Mouse (Mus musculus): ENCODE measurements at regions not wholly inside any gene's neighbourhood (a gene's known extent, or its start where the extent isn't known, plus 50 kb on each side); places are given as distances from the start of the nearest gene placed in this dataset.

GRCm38 (mm10) chr3:136432072-136432471 lies 106.2 kb upstream of the Bank1 start:
- 80% methylated on average over 3 of the region's 3 CpGs for WGBS
- H3K4me3 ChIP-seq (ENCODE audit: low read length): no peak overlapping the region
- H3K9me3 ChIP-seq (ENCODE audit: control insufficient read depth, low read length): no peaks in the 10 kb centered on the region
- H3K4me1 ChIP-seq (ENCODE audit: control insufficient read depth, insufficient read depth, low read length): no peaks in the 10 kb centered on the region
- no peak overlapping the region for H3K27ac ChIP-seq (ENCODE audit: low read depth, low read length)
- H3K27me3 ChIP-seq (ENCODE audit: control insufficient read depth, insufficient read depth, low read length): no peaks in the 10 kb centered on the region
- no peak for ATAC-seq (ENCODE audit: low FRiP score, low TSS enrichment)
- no peak overlapping the region for H3K9ac ChIP-seq (ENCODE audit: low read depth, low read length)
- H3K36me3 ChIP-seq (ENCODE audit: control insufficient read depth, insufficient read depth, low read length): no peaks in the 10 kb centered on the region
- no peak overlapping the region for H3K4me2 ChIP-seq (replicated peaks; ENCODE audit: low read depth, low read length)

DNA sequence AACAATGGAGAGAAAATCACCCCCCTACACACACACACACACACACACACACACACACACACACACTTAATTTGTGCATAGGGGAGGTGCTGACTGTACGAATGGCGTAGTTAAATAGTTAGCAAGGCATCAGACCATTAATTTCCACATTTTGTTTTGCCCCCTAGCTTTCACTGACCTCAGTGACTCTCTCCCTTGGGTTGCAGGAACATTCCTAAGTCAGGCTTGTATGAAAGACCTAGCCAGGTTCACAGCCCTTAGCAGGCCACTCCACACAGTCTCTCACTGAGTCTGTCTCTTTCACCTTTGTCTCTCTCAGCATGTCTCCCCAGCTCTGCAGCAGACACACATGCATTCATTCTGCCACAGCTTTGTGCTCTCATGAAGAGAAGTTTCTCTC lies 101.6 kb upstream of the Bank1 start:
- Histone ChIP-seq H3K27me3 (ENCODE audit: control insufficient read depth, insufficient read depth, low read length) (no peaks in the 10 kb centered on the region), H3K4me3 (ENCODE audit: low read length) (no peak overlapping the region), H3K4me2 (replicated peaks; ENCODE audit: low read depth, low read length) (no peak overlapping the region), H3K4me1 (ENCODE audit: control insufficient read depth, insufficient read depth, low read length) (no peaks in the 10 kb centered on the region), H3K9me3 (ENCODE audit: control insufficient read depth, low read length) (no peaks in the 10 kb centered on the region), H3K27ac (ENCODE audit: low read depth, low read length) (no peak overlapping the region), H3K9ac (ENCODE audit: low read depth, low read length) (no peak overlapping the region), H3K36me3 (ENCODE audit: control insufficient read depth, insufficient read depth, low read length) (no peaks in the 10 kb centered on the region)
- ATAC-seq (ENCODE audit: low FRiP score, low TSS enrichment): peak; percentile 60; the same call in 1 of the 2 replicates
- WGBS: 57% methylated on average over 2 of the region's 2 CpGs

DNA sequence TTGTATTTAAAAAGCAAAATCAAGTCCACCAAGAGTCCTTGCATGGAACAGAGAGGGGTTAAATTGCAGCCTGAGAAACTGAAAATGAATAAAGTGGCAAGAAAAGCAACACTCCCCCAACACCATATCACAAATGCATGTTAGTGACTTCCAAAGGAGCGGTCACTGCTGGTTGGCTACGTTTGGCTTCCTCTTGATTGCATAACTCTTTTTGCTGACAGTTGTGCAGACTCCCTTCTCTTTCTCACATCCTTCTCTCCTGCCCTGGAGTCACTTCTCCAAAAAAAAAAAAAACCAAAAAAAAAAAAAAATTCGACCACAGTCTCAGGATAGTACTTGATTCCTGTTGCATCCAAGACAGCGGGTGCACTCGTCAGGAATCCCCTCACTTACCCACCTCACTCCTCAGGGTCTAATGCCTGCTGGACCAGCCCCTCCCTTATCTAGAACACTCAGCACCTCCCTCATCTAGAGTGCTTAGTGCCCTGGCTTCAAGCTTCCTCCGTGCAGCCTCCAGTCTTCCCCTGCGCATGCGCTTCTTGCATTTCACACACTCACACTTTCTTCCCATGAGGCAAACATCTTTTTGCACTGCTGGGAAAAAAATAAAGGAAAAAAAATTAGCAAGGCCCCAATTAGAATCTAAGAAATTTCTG lies 100.8 kb upstream of the Bank1 start:
- H3K4me2 ChIP-seq (replicated peaks; ENCODE audit: low read depth, low read length): no peak overlapping the region
- ATAC-seq (ENCODE audit: low FRiP score, low TSS enrichment): peak; percentile 73; the same call in 1 of the 2 replicates
- WGBS: 51% methylated on average over 8 of the region's 8 CpGs

GRCm38 (mm10) chr3:136421969-136422614 lies 96.2 kb upstream of the Bank1 start:
- H3K27me3 ChIP-seq (ENCODE audit: control insufficient read depth, insufficient read depth, low read length): no peaks in the 10 kb centered on the region
- no peaks in the 10 kb centered on the region for H3K36me3 ChIP-seq (ENCODE audit: control insufficient read depth, insufficient read depth, low read length)
- no peaks in the 10 kb centered on the region for H3K4me1 ChIP-seq (ENCODE audit: control insufficient read depth, insufficient read depth, low read length)
- H3K4me2 ChIP-seq (replicated peaks; ENCODE audit: low read depth, low read length): no peak overlapping the region
- H3K9ac ChIP-seq (ENCODE audit: low read depth, low read length): no peak overlapping the region
- H3K27ac ChIP-seq (ENCODE audit: low read depth, low read length): no peak overlapping the region
- ATAC-seq (ENCODE audit: low FRiP score, low TSS enrichment): no peak
- 76% methylated on average over 10 of the region's 10 CpGs for WGBS
- no peak overlapping the region for H3K4me3 ChIP-seq (ENCODE audit: low read length)
- H3K9me3 ChIP-seq (ENCODE audit: control insufficient read depth, low read length): no peaks in the 10 kb centered on the region

More for the DNA sequence above, 100.8 kb upstream of the Bank1 start:
- no peak overlapping the region for H3K4me3 ChIP-seq (ENCODE audit: low read length)
- no peaks in the 10 kb centered on the region for H3K27me3 ChIP-seq (ENCODE audit: control insufficient read depth, insufficient read depth, low read length)
- H3K9ac ChIP-seq (ENCODE audit: low read depth, low read length): no peak overlapping the region
- no peaks in the 10 kb centered on the region for H3K36me3 ChIP-seq (ENCODE audit: control insufficient read depth, insufficient read depth, low read length)
- no peaks in the 10 kb centered on the region for H3K9me3 ChIP-seq (ENCODE audit: control insufficient read depth, low read length)
- H3K4me1 ChIP-seq (ENCODE audit: control insufficient read depth, insufficient read depth, low read length): no peaks in the 10 kb centered on the region
- no peak overlapping the region for H3K27ac ChIP-seq (ENCODE audit: low read depth, low read length)

GRCm38 (mm10) chr3:136405606-136406005 lies 79.7 kb upstream of the Bank1 start:
- no peak for ATAC-seq (ENCODE audit: low FRiP score, low TSS enrichment)
- Histone ChIP-seq H3K27ac (ENCODE audit: low read depth, low read length) (no peak overlapping the region), H3K4me3 (ENCODE audit: low read length) (no peak overlapping the region), H3K36me3 (ENCODE audit: control insufficient read depth, insufficient read depth, low read length) (no peaks in the 10 kb centered on the region), H3K27me3 (ENCODE audit: control insufficient read depth, insufficient read depth, low read length) (no peaks in the 10 kb centered on the region), H3K9ac (ENCODE audit: low read depth, low read length) (no peak overlapping the region), H3K4me1 (ENCODE audit: control insufficient read depth, insufficient read depth, low read length) (no peaks in the 10 kb centered on the region), H3K4me2 (replicated peaks; ENCODE audit: low read depth, low read length) (no peak overlapping the region), H3K9me3 (ENCODE audit: control insufficient read depth, low read length) (no peaks in the 10 kb centered on the region)
- 69% methylated on average over 8 of the region's 8 CpGs for WGBS

DNA sequence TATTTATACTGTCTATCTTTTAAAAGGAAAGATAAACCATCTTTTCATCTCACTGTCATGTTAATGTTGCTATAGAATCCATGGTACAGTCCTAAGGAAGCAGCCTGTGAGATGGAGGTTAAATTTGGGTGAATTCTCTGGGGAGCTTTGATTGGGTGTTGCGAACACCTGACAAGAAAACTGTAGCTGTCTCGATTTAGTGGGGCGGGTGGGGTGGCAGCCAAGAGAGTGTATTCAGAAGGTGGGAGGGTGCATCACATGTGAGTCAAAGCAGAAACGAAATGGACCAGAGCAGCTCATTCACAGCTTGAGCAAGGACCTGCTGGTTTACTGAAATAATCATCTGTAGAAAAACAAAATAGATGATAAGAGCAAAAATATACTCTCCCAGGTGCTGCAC lies 57.4 kb upstream of the Bank1 start:
- Histone ChIP-seq H3K4me2 (replicated peaks; ENCODE audit: low read depth, low read length) (no peak overlapping the region), H3K27me3 (ENCODE audit: control insufficient read depth, insufficient read depth, low read length) (no peaks in the 10 kb centered on the region), H3K4me3 (ENCODE audit: low read length) (no peak overlapping the region), H3K4me1 (ENCODE audit: control insufficient read depth, insufficient read depth, low read length) (no peaks in the 10 kb centered on the region), H3K27ac (ENCODE audit: low read depth, low read length) (no peak overlapping the region), H3K9ac (ENCODE audit: low read depth, low read length) (no peak overlapping the region), H3K36me3 (ENCODE audit: control insufficient read depth, insufficient read depth, low read length) (no peaks in the 10 kb centered on the region), H3K9me3 (ENCODE audit: control insufficient read depth, low read length) (no peaks in the 10 kb centered on the region)
- 83% methylated on average over 4 of the region's 4 CpGs for WGBS
- no peak for ATAC-seq (ENCODE audit: low FRiP score, low TSS enrichment)

GRCm38 (mm10) chr3:136380644-136381043 lies 54.8 kb upstream of the Bank1 start:
- Histone ChIP-seq H3K36me3 (ENCODE audit: control insufficient read depth, insufficient read depth, low read length) (no peaks in the 10 kb centered on the region), H3K4me1 (ENCODE audit: control insufficient read depth, insufficient read depth, low read length) (no peaks in the 10 kb centered on the region), H3K9me3 (ENCODE audit: control insufficient read depth, low read length) (no peaks in the 10 kb centered on the region), H3K9ac (ENCODE audit: low read depth, low read length) (no peak overlapping the region), H3K4me3 (ENCODE audit: low read length) (no peak overlapping the region), H3K4me2 (replicated peaks; ENCODE audit: low read depth, low read length) (no peak overlapping the region), H3K27me3 (ENCODE audit: control insufficient read depth, insufficient read depth, low read length) (no peaks in the 10 kb centered on the region), H3K27ac (ENCODE audit: low read depth, low read length) (no peak overlapping the region)
- WGBS: 74% methylated on average over 7 of the region's 7 CpGs
- ATAC-seq (ENCODE audit: low FRiP score, low TSS enrichment): no peak

GRCm38 (mm10) chr3:136379741-136380398 lies 54.0 kb upstream of the Bank1 start:
- WGBS: 87% methylated on average over 6 of the region's 6 CpGs
- no peaks in the 10 kb centered on the region for H3K36me3 ChIP-seq (ENCODE audit: control insufficient read depth, insufficient read depth, low read length)
- no peak for ATAC-seq (ENCODE audit: low FRiP score, low TSS enrichment)
- H3K27me3 ChIP-seq (ENCODE audit: control insufficient read depth, insufficient read depth, low read length): no peaks in the 10 kb centered on the region
- no peak overlapping the region for H3K9ac ChIP-seq (ENCODE audit: low read depth, low read length)
- no peak overlapping the region for H3K27ac ChIP-seq (ENCODE audit: low read depth, low read length)
- no peaks in the 10 kb centered on the region for H3K4me1 ChIP-seq (ENCODE audit: control insufficient read depth, insufficient read depth, low read length)
- H3K9me3 ChIP-seq (ENCODE audit: control insufficient read depth, low read length): no peaks in the 10 kb centered on the region
- H3K4me2 ChIP-seq (replicated peaks; ENCODE audit: low read depth, low read length): no peak overlapping the region
- no peak overlapping the region for H3K4me3 ChIP-seq (ENCODE audit: low read length)

- H3K4me3 ChIP-seq (ENCODE audit: low read length): no peak overlapping the region
- no peak overlapping the region for H3K27ac ChIP-seq (ENCODE audit: low read depth, low read length)
- no peak overlapping the region for H3K4me2 ChIP-seq (replicated peaks; ENCODE audit: low read depth, low read length)
- no peaks in the 10 kb centered on the region for H3K4me1 ChIP-seq (ENCODE audit: control insufficient read depth, insufficient read depth, low read length)
- H3K36me3 ChIP-seq (ENCODE audit: control insufficient read depth, insufficient read depth, low read length): no peaks in the 10 kb centered on the region
- no peaks in the 10 kb centered on the region for H3K9me3 ChIP-seq (ENCODE audit: control insufficient read depth, low read length)
- 85% methylated on average over 4 of the region's 4 CpGs for WGBS
- ATAC-seq (ENCODE audit: low FRiP score, low TSS enrichment): no peak
- no peaks in the 10 kb centered on the region for H3K27me3 ChIP-seq (ENCODE audit: control insufficient read depth, insufficient read depth, low read length)
- H3K9ac ChIP-seq (ENCODE audit: low read depth, low read length): no peak overlapping the region
Measured at GRCm38 (mm10) chr3:136376893-136377292, 51.0 kb upstream of the Bank1 start.
